Mouse (Mus musculus): Measurements from ENCODE around the gene Pus7.
"Not testable (repeated sequence)": the region's sequence is repeated elsewhere in the genome, so short reads cannot be mapped to it uniquely, and the experiment has no call there.

Gene Pus7

DNA sequence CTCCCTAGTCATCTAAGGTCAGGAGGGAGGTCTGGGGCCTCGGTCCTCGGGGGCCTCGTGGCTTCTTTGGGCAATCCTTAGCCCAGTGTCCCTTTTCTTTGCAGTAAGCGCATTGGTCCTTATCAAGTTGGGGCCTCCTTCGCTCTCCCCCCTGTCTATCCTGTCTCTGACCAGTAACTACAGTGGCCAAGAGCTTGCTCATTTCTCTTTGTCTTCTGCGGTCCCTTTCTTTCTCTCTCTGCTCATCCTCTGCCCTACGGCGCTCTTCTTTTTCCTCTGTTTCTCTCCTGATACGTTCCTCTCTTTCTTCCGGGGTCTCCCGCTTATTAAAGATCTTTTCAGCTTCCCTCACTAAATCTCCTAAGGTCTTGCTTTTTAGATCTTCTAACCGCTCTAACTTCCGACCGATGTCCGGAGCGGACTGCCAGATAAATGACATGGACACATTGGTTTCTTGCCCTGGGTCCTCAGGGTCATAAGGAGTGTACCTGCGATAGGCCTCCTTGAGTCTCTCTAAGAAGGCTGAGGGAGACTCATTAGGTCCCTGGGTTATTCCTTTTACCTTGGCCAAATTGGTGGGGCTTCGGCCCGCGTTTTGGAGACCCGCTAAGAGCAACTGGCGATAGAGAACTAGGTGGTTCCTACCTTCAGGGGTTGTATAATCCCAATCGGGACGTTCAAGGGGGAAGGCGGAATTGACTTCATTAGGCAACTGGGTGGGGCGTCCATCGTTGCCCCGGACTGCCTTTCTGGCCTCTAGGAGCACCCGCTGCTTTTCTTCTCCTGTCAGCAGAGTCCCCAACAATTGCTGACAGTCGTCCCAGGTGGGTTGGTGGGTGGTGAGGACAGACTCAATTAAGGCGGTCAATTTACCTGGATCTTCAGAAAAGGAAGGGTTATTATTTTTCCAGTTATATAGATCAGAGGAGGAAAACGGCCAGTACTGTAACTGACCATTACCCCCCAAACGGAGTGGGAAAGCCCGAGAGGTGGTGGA, 76.6 kb downstream of the Pus7 start:
- in situ Hi-C loops (cut with MboI; ENCODE audit: low pct_unique_long_range_greater_than_20kb in 1 of 2, low sequenced_read_pairs in 2 of 2, unreplicated experiment in 1 of 2) = not testable (repeated sequence)

DNA sequence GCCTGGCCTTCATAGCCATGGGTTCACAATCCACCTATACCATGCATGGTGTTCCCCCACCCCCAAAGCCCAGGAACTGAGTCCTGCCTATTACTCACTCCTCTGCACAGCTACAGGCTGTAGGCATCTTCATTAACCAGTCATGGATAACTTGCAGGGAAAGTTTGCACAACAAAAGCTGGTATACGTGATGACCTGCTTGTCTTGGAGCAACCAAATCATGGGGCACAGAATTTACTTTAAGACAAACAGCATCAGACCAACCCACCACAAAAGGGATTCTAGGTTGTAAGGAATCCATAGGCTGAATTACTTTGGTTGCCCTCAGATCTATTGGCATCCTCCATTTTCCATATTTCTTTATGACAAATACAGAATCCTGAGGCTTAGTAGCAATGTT, 86.1 kb downstream of the Pus7 start:
- in situ Hi-C loops (cut with MboI; ENCODE audit: low pct_unique_long_range_greater_than_20kb in 1 of 2, low sequenced_read_pairs in 2 of 2, unreplicated experiment in 1 of 2) = loop anchor here in 1 of 2 experiments (25.0 kb wide), 1 partner anchor 435 kb away; no protein-coding TSS in a partner anchor

Measured in mouse embryonic stem cell (cell line).